Mouse (Mus musculus): Measurements from ENCODE around the gene Scaf4. TPM values are rescaled to one million over a fixed set of nuclear protein-coding genes. Genes with fewer than 3 reads are reported as not detected.

Gene Scaf4
- polyA plus RNA-seq, 1 experiment from 2014 or later, result 32.6 TPM

- Histone ChIP-seq H3K4me2 (no peak overlapping the region), H3K9ac (no peak overlapping the region), H3K4me3 (replicated peaks) (no peak overlapping the region), H3K4me1 (no peaks in the 10 kb centered on the region), H3K27ac (no peak overlapping the region), H3K9me3 (replicated peaks) (no peaks in the 10 kb centered on the region), H3K27me3 (no peaks in the 10 kb centered on the region), H3K36me3 (no peaks in the 10 kb centered on the region)
- no peak for ATAC-seq (replicated peaks; ENCODE audit: low FRiP score)
- 84% methylated on average over 8 of the region's 8 CpGs for WGBS
Measured at GRCm38 (mm10) chr16:90211767-90212166, 72.5 kb downstream of the Scaf4 start.

- Histone ChIP-seq H3K27ac (no peak overlapping the region), H3K9me3 (replicated peaks) (no peaks in the 10 kb centered on the region), H3K4me1 (no peaks in the 10 kb centered on the region), H3K4me3 (replicated peaks) (no peak overlapping the region), H3K9ac (no peak overlapping the region), H3K4me2 (no peak overlapping the region), H3K36me3 (no peaks in the 10 kb centered on the region), H3K27me3 (no peaks in the 10 kb centered on the region)
- 88% methylated on average over 10 of the region's 10 CpGs for WGBS
- no peak for ATAC-seq (replicated peaks; ENCODE audit: low FRiP score)
Measured at GRCm38 (mm10) chr16:90210717-90211116, 73.6 kb downstream of the Scaf4 start.

- no peaks in the 10 kb centered on the region for H3K4me1 ChIP-seq
- H3K27me3 ChIP-seq, result no peaks in the 10 kb centered on the region
- H3K4me3 ChIP-seq (replicated peaks), result no peak overlapping the region
- 73% methylated on average over 3 of the region's 3 CpGs for WGBS
- no peak overlapping the region for H3K27ac ChIP-seq
- H3K9me3 ChIP-seq (replicated peaks), result no peaks in the 10 kb centered on the region
- H3K4me2 ChIP-seq, result no peak overlapping the region
- H3K36me3 ChIP-seq, result no peaks in the 10 kb centered on the region
- ATAC-seq (replicated peaks; ENCODE audit: low FRiP score), result no peak
- H3K9ac ChIP-seq, result no peak overlapping the region
Measured at GRCm38 (mm10) chr16:90208996-90209395, 75.3 kb downstream of the Scaf4 start.

- Histone ChIP-seq H3K27ac (no peak overlapping the region), H3K9ac (no peak overlapping the region), H3K27me3 (0 out of 2 replicates have a peak, but pooled peaks cover 8% of the 10 kb centered on the region), H3K4me2 (no peak overlapping the region), H3K4me1 (peaks cover 7% of the 10 kb centered on the region), H3K4me3 (replicated peaks) (no peak overlapping the region), H3K9me3 (replicated peaks) (no peaks in the 10 kb centered on the region), H3K36me3 (no peaks in the 10 kb centered on the region)
- no peak for ATAC-seq (replicated peaks; ENCODE audit: low FRiP score)
- WGBS, result 98% methylated on average over 2 of the region's 2 CpGs
Measured at GRCm38 (mm10) chr16:90204868-90205267, 79.4 kb downstream of the Scaf4 start.

GRCm38 (mm10) chr16:90203226-90203962 lies 80.9 kb downstream of the Scaf4 start:
- Histone ChIP-seq H3K4me1 (peaks cover 7% of the 10 kb centered on the region), H3K27ac (no peak overlapping the region), H3K9ac (no peak overlapping the region), H3K36me3 (no peaks in the 10 kb centered on the region), H3K4me2 (no peak overlapping the region), H3K27me3 (0 out of 2 replicates have a peak, but pooled peaks cover 8% of the 10 kb centered on the region), H3K9me3 (replicated peaks) (no peaks in the 10 kb centered on the region), H3K4me3 (replicated peaks) (no peak overlapping the region)
- no peak for ATAC-seq (replicated peaks; ENCODE audit: low FRiP score)
- WGBS, result 65% methylated on average over 6 of the region's 6 CpGs

- H3K4me1 ChIP-seq, result peaks cover 19% of the 10 kb centered on the region
- no peaks in the 10 kb centered on the region for H3K9me3 ChIP-seq (replicated peaks)
- peak overlapping the region; percentile 35 for H3K4me2 ChIP-seq
- no peak overlapping the region for H3K27ac ChIP-seq
- no peak overlapping the region for H3K4me3 ChIP-seq (replicated peaks)
- 59% methylated on average over 19 of the region's 19 CpGs for WGBS
- H3K27me3 ChIP-seq, result 0 out of 2 replicates have a peak, but pooled peaks cover 8% of the 10 kb centered on the region
- ATAC-seq (replicated peaks; ENCODE audit: low FRiP score), result no peak
- no peak overlapping the region for H3K9ac ChIP-seq
- no peaks in the 10 kb centered on the region for H3K36me3 ChIP-seq
Measured at GRCm38 (mm10) chr16:90202140-90202539, 82.2 kb downstream of the Scaf4 start.

GRCm38 (mm10) chr16:90199174-90199573 lies 85.1 kb downstream of the Scaf4 start:
- Histone ChIP-seq H3K9me3 (replicated peaks) (no peaks in the 10 kb centered on the region), H3K9ac (no peak overlapping the region), H3K4me1 (peaks cover 21% of the 10 kb centered on the region), H3K36me3 (no peaks in the 10 kb centered on the region), H3K27ac (no peak overlapping the region), H3K27me3 (0 out of 2 replicates have a peak, but pooled peaks cover 8% of the 10 kb centered on the region), H3K4me3 (replicated peaks) (no peak overlapping the region), H3K4me2 (no peak overlapping the region)
- no peak for ATAC-seq (replicated peaks; ENCODE audit: low FRiP score)
- 79% methylated on average over 10 of the region's 10 CpGs for WGBS

GRCm38 (mm10) chr16:90198626-90199025 lies 85.7 kb downstream of the Scaf4 start:
- H3K36me3 ChIP-seq, result no peaks in the 10 kb centered on the region
- H3K4me1 ChIP-seq, result peaks cover 21% of the 10 kb centered on the region
- no peak overlapping the region for H3K9ac ChIP-seq
- no peak overlapping the region for H3K4me2 ChIP-seq
- ATAC-seq (replicated peaks; ENCODE audit: low FRiP score), result no peak
- H3K27ac ChIP-seq, result no peak overlapping the region
- H3K4me3 ChIP-seq (replicated peaks), result no peak overlapping the region
- 0 out of 2 replicates have a peak, but pooled peaks cover 8% of the 10 kb centered on the region for H3K27me3 ChIP-seq
- WGBS, result 89% methylated on average over 6 of the region's 6 CpGs
- no peaks in the 10 kb centered on the region for H3K9me3 ChIP-seq (replicated peaks)

GRCm38 (mm10) chr16:90197337-90197973 lies 86.8 kb downstream of the Scaf4 start:
- 0 out of 2 replicates have a peak, but pooled peaks cover 8% of the 10 kb centered on the region for H3K27me3 ChIP-seq
- peaks cover 17% of the 10 kb centered on the region for H3K4me1 ChIP-seq
- peak overlapping the region; percentile 65 for H3K4me2 ChIP-seq
- H3K9ac ChIP-seq, result 0 out of 2 replicates have a peak overlapping the region, but pooled peaks have one; percentile 31
- peak; percentile 95 for ATAC-seq (replicated peaks; ENCODE audit: low FRiP score)
- no peaks in the 10 kb centered on the region for H3K36me3 ChIP-seq
- H3K4me3 ChIP-seq (replicated peaks), result peak overlapping the region; percentile 46
- peak overlapping the region; percentile 52 for H3K27ac ChIP-seq
- no peaks in the 10 kb centered on the region for H3K9me3 ChIP-seq (replicated peaks)
- 2% methylated on average over 22 of the region's 22 CpGs for WGBS

- 73% methylated on average over 7 of the region's 7 CpGs for WGBS
- Histone ChIP-seq H3K9me3 (replicated peaks) (no peaks in the 10 kb centered on the region), H3K27me3 (0 out of 2 replicates have a peak, but pooled peaks cover 5% of the 10 kb centered on the region), H3K4me2 (peak overlapping the region; percentile 65; the same call in 1 of the 2 replicates), H3K27ac (0 out of 2 replicates have a peak overlapping the region, but pooled peaks have one; percentile 52), H3K9ac (no peak overlapping the region), H3K4me3 (replicated peaks) (no peak overlapping the region), H3K4me1 (peaks cover 14% of the 10 kb centered on the region), H3K36me3 (no peaks in the 10 kb centered on the region)
- ATAC-seq (replicated peaks; ENCODE audit: low FRiP score), result no peak
Measured at GRCm38 (mm10) chr16:90196688-90197240, 87.5 kb downstream of the Scaf4 start.

GRCm38 (mm10) chr16:90193719-90194118 lies 90.6 kb downstream of the Scaf4 start:
- Histone ChIP-seq H3K27me3 (no peaks in the 10 kb centered on the region), H3K9me3 (replicated peaks) (no peaks in the 10 kb centered on the region), H3K27ac (no peak overlapping the region), H3K9ac (no peak overlapping the region), H3K4me2 (no peak overlapping the region), H3K4me1 (peaks cover 14% of the 10 kb centered on the region), H3K4me3 (replicated peaks) (no peak overlapping the region), H3K36me3 (no peaks in the 10 kb centered on the region)
- no peak for ATAC-seq (replicated peaks; ENCODE audit: low FRiP score)

GRCm38 (mm10) chr16:90191289-90191688 lies 93.0 kb downstream of the Scaf4 start:
- Histone ChIP-seq H3K27me3 (no peaks in the 10 kb centered on the region), H3K9me3 (replicated peaks) (no peaks in the 10 kb centered on the region), H3K9ac (no peak overlapping the region), H3K36me3 (no peaks in the 10 kb centered on the region), H3K4me2 (no peak overlapping the region), H3K4me3 (replicated peaks) (no peak overlapping the region), H3K27ac (no peak overlapping the region), H3K4me1 (peaks cover 7% of the 10 kb centered on the region)
- ATAC-seq (replicated peaks; ENCODE audit: low FRiP score), result no peak
- WGBS, result 74% methylated on average over 6 of the region's 6 CpGs

Data from kidney, embryonic 15.5 days (tissue).